Mouse (Mus musculus) brain, embryonic 18.5 days (tissue): Measurements from ENCODE around the gene Frmd5.

ENCODE experiments used
- DNase-seq: peaks from one replicate; pipeline ENCODE4 v3.0.0-alpha.2; 2012; ENCODE audit warnings: low read depth, low spot score

Frmd5 gene

GRCm38 (mm10) chr2:121683606-121684005 is 123.3 kb downstream of the Frmd5 start:
- DNase-seq: no peak

GRCm38 (mm10) chr2:121682361-121682760 is 124.5 kb downstream of the Frmd5 start:
- DNase-seq: no peak

DNA sequence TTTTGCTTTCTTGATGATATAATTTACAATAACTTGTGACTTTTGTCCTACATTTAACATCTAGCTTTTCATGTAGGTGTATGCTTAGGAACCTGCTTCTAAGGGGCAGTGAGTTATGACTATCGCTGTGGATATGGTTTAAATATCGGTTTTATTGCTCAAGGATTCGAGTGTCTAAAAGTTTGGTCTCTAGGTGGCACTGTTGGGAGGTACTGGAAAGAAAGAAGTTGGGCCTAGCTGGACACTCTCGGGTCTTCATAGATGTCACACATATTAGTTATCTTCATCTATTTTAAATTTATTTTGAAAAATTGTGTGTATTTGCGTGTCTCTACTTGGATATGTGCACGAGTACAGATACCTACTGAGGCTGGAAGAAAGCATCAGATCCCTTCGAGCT is 127.2 kb downstream of the Frmd5 start:
- DNase-seq: no peak

DNA sequence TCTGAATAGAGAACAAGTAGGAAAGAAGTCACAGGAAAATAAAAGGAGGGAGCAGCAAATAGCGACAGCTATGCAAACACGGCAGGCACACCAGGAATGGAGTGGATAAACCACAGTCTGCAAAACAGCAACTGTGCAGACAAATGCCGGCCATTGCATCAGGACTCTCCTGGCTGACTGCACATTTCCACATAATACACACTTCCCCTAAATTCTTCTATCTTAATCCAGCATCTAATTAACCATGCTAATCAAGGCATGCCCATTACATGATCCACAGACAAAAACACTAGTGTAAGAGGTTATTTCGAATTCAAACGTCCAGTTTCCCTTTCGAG is 129.3 kb downstream of the Frmd5 start:
- DNase-seq: no peak

DNA sequence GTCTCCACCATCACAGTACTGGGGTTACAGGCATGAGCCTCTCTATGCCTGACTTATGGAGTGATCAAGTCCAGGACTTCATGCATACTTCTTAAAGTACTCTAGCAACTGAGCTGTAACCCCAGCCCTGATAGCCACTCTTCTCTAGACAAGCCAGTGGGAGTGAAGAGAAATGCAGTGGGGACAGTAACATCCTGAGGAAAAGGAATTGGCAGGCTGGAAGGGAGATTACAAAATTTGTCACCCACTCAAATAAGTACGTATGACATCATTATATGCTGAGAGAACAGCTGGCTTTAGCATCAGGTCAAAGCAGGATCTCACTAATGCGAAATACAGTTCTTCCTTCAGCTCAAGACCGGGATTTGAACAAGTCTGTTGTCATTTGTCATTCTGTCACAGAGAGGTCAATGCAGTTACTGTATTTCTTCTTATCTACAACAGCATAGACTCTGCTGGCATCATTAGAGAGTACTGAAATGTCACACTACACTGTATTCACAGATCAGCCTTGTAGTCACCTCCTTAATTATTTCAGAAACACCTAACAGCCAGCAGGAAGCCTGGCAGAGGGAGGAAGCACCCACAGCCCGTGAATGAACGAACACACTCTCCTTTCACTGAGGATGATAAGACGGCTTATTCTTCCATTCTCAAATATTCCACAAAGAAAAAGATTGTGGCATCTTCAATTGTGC is 129.8 kb downstream of the Frmd5 start:
- DNase-seq: no peak

- no peak for DNase-seq
Observed at GRCm38 (mm10) chr2:121675895-121676294, 131.0 kb downstream of the Frmd5 start.

DNA sequence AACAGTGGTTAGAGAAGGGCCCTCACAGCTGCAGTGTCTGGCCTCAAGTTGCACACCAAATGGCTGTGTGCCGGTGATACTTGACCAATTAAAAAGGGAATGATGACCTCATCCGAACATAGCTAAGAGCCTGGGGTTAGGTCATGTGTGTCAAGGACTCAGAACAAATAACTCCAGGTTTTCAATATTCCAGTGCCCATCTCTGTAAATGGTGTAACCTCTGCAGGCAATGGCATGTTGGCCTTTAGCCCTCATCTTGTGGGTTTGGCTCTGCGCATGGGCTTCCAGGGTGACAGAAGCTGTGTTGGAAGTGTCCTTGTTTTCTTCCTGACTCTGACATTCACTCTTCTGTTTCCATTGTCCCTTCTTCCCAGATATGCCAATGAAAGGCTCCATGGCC is 131.8 kb downstream of the Frmd5 start:
- DNase-seq: no peak

GRCm38 (mm10) chr2:121674211-121674610 is 132.7 kb downstream of the Frmd5 start:
- no peak for DNase-seq

DNA sequence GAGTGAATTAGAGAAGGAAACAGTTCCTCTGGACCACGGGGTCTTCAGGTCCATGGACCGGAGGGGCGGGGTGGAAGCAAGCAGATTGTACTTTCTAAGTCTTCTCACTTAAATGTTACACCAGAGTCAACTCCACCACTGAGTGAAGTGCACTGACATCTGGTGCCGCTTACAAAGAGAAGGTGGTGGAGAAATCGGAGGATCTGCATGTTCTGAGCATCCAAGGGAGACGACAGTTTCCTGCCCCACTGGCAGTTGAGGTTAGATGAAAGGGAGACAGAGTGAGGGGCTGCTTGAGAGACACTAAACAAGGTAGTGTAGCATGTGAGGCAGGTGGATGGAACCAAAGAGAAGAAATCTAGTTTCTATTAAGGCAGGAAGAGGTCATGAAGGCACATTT is 137.0 kb downstream of the Frmd5 start:
- DNase-seq: no peak

DNA sequence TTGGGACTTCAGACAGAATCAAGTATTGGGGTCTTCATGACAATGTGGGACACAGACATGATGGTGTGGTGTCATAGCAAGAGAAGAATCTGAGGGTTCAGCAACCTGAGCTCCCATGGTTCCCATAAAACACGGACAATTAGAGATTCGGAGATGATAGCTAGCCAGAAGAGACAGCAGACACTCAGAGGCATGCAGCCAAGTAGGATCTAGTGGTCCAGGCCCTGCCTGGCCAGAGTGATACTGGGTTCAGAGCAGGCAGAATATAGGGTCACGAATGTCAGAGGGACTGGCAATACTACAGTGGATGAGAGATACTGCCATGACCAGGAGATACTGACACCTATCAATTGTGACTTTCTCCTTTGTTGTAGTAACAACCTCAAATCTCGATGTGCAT is 138.6 kb downstream of the Frmd5 start:
- no peak for DNase-seq

DNA sequence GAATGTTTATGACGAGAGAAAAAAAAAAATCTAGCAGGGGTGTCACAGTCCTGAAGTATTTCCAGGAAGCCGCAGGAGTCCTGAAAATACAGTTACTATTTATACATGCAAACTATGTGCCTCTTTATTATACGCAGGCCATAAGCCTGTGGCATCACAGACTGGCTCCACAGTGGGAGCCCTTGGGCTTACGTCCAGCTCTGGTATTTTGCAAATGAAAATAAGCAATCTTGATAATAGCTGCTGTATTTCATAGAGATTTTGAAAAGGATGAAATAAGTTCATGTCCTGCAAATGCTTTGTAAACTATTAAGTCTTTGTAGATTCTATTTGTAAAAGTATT is 145.8 kb downstream of the Frmd5 start:
- DNase-seq: no peak

- no peak for DNase-seq
Observed at GRCm38 (mm10) chr2:121660461-121661159, 146.3 kb downstream of the Frmd5 start.

DNA sequence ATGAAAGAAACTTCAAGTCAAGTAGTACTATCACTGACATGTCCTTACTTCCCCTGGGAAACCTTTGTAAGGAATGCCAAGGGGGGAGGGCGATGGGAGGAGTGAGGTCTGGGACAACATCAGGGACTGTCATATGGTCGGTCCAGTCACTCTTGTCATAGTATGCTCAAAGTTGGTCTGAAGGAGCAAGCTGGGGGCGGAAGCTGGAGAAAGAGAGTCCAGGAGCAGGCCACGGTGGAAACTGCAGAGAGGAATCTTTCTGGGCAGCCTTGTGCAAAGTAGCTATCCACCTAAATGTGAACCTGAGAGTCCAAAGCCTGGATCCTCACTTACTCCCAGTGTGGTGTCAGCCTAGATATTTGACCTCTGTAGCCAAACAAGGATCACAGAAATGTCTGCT is 147.5 kb downstream of the Frmd5 start:
- no peak for DNase-seq

DNA sequence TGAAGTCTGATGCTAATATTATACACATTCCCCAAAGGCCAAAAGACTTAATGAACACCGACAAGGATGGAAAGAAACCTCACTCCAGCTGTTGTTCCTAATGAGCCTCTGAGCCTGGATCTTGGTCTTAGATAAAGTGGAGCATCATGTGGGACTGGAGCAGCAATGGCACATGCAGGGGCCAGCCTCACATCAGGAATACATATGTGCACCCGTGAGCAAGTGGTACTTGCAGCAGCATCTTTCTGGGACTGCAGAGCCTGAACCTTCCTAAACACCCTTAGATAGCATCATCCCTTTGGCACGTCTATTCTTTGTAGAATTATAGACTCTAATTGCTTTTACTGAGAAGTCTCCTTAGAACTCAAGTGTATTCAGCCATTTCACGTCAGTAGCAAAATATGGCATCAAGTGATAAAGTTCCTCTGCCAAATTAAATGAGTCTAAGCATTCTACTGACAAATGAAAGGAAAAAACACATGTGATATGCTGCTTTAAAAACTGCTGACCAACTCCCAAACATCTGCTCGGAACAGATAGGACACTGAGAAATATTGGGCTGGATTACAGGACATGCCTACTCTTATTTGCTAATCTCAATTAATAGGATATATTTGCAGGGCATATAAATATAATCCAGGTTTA is 148.6 kb downstream of the Frmd5 start:
- DNase-seq: no peak

GRCm38 (mm10) chr2:121655966-121656365 is 150.9 kb downstream of the Frmd5 start:
- no peak for DNase-seq

DNA sequence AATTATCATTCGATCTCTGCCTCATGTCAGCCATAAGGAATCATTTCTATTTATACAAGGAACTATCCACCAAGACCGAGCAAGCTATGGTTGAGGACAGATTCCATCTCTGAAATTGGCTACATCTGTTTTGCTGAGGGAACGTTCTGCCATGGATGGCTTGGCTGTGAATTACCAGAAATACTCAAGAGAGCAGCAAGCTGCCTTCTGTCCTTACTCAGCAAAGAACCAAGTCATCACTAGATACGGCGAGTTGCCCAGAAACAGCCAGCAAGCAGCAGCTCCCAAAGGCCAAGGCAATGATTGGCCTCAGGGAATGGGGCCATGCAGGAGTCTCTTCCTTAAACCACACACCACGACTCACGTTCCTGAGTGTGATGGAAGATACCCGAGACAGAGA is 151.8 kb downstream of the Frmd5 start:
- no peak for DNase-seq

DNA sequence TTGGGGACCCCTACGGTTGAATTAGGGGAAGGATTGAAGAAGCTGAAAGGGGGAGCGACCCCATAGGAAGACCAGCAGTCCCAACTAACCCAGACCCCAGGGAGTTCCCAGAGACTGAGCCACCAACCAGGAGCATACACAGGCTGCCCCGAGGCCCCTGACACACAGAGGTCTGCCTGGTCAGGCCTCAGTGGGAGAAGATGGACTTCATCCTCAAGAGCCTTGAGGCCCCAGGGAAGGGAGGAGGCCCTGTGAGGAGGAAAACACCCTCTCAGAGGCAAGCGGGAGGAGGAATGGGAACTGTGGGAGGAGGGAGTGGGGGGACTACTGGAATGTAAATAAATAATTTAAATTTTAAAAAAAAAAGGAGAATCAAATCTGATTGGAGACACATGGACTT is 160.4 kb downstream of the Frmd5 start:
- DNase-seq: no peak

DNA sequence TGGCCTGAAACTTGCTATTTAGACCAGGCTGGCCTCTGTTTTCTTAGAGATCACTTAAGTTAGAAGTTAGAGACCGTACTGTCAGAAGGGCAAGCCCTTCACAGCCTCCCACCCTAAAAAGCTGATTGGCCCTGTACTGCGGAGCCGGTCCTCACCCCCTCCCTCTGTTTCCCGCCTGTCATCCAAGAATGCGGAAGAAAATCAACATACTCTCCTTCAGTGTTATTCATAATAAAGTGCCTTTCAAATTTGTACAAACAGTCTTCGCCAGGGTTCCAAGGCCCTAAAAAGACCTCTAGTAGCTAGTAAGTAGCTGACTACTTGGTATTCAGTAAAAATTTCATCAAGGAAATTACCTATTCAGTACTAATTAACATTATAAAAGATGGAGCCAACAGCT is 164.0 kb downstream of the Frmd5 start:
- no peak for DNase-seq

DNA sequence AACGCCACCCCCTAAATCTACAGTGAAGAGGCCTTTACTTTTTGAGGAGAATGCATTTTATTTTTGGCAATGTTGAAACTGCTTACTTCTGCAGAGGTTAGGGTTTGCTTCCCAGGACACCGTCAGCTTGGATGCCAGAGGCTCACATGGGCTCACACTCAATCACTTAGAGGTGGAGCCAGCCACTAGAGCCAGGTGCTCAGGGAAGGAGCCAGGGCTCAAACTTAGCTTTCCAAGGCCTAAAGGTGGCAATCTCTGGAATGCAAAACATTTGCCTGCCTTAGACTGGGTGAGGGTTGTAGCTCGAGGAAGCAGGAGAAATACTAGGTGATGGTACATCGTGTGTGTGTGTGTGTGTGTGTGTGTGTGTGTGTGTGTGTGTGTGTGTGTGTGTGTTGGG is 174.8 kb downstream of the Frmd5 start:
- DNase-seq: no peak

DNA sequence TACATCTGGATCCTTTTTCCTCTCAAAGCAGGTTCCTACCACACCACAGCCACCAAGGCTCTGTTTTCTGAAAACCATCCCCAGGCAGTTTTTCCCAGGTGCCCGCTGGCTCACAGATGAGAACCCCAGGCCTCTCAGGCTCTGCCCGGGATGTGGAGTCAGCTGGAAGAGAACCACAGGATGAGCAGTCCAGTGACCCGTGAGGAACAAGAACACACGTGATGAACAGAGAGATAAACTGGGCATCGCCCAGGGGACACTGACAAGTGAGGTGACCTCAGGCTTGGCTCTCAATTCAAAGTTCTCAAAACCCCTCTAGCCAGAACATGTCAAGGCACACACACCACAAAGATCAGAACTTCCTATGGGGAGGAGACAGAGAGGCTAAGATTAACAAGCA is 176.6 kb downstream of the Frmd5 start:
- no peak for DNase-seq

DNA sequence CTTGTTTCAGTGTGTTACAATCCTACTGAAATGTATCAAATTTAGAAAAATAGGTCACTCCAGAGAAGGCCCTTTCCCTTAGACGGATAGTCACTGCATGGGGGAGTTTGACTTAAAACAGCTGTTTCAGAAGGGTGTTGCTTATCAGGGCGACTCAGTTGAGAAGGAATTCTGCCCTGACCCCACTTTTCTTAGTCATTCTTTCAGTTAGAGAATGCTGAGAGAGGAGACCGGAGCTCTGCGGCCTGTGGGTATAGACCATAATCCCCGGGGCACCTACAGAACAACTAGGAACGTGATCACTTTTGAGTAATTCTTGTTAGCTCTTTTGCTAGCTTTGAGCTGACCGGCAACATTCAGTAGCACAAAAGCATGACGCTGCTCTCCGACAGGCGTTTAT is 178.6 kb downstream of the Frmd5 start:
- no peak for DNase-seq

- DNase-seq: no peak
Observed at GRCm38 (mm10) chr2:121625901-121626300, 181.0 kb downstream of the Frmd5 start.
